Mouse (Mus musculus) adrenal gland, adult 10 weeks (tissue): ENCODE data around the gene Mrpl12. TPM values are rescaled to one million over a fixed set of nuclear protein-coding genes. Genes with fewer than 3 reads are reported as not detected.

Experiments used
- polyA plus RNA-seq: library from polyadenylated mRNA; stranded (reverse); fragments of 350-450 nt; fragmentation: Illumina TruSeq; extraction: RNeasy Lipid Tissue Mini Kit (QIAGEN cat#74804); gene quantifications from one replicate; pipeline ENCODE4 v1.2.3, GENCODE M21; 2014; ENCODE audit warnings: low read depth, low replicate concordance

Mrpl12 gene
- 2.4 TPM for polyA plus RNA-seq

GRCm38 (mm10) chr11:120484265-120484981 is at the start of gene Mrpl12:
Mrpl12 (plus strand) TSS chr11:120484613.

GRCm38 (mm10) chr11:120437152-120437856 is 47.1 kb upstream of the Mrpl12 start, which contains the start of gene Nploc4:
Nploc4 (minus strand) TSS chr11:120437708.

GRCm38 (mm10) chr11:120442344-120442743 is 42.1 kb upstream of the Mrpl12 start, which contains the start of gene Tspan10:
Tspan10 (plus strand) TSS chr11:120442644.

GRCm38 (mm10) chr11:120453306-120453705 is 31.1 kb upstream of the Mrpl12 start, which contains the start of gene Pde6g:
Pde6g (minus strand) TSS chr11:120453500.

GRCm38 (mm10) chr11:120457772-120458751 is 26.4 kb upstream of the Mrpl12 start, which contains the start of the genes Oxld1 and Ccdc137:
Oxld1 (minus strand) TSS chr11:120458068.
Ccdc137 (plus strand) TSS chr11:120458115.

GRCm38 (mm10) chr11:120467051-120467735 is 17.2 kb upstream of the Mrpl12 start, which contains the start of gene Arl16:
Arl16 (minus strand) TSS chr11:120467607.

GRCm38 (mm10) chr11:120491317-120492023 is 7.1 kb downstream of the Mrpl12 start, which contains the start of gene Slc25a10:
Slc25a10 (plus strand) TSS chr11:120491840.

GRCm38 (mm10) chr11:120530085-120530964 is 45.9 kb downstream of the Mrpl12 start, which contains the start of gene Gcgr:
Gcgr (plus strand) TSS chr11:120530699.

Other genes starting within 250 kb of the Mrpl12 start
- 383 TPM for gene Actg1, start 136.1 kb upstream of the Mrpl12 start, polyA plus RNA-seq
- not detected for gene Fscn2, start 123.1 kb upstream of the Mrpl12 start, polyA plus RNA-seq
- 0.29 TPM for gene Faap100, start 105.8 kb upstream of the Mrpl12 start, polyA plus RNA-seq
- gene Nploc4, start 46.9 kb upstream of the Mrpl12 start, polyA plus RNA-seq: 29.9 TPM
- gene Tspan10, start 42.0 kb upstream of the Mrpl12 start, polyA plus RNA-seq: not detected
- not detected for gene Pde6g, start 31.1 kb upstream of the Mrpl12 start, polyA plus RNA-seq
- gene Oxld1, start 26.5 kb upstream of the Mrpl12 start, polyA plus RNA-seq: 1.4 TPM
- gene Ccdc137, start 26.5 kb upstream of the Mrpl12 start, polyA plus RNA-seq: 13.4 TPM
- gene Arl16, start 17.0 kb upstream of the Mrpl12 start, polyA plus RNA-seq: 16.2 TPM
- gene Slc25a10, start 7.2 kb downstream of the Mrpl12 start, polyA plus RNA-seq: 2.2 TPM
- not detected for gene Gcgr, start 46.1 kb downstream of the Mrpl12 start, polyA plus RNA-seq
- 1.0 TPM for gene Mcrip1, start 65.1 kb downstream of the Mrpl12 start, polyA plus RNA-seq
- not detected for gene Ppp1r27, start 66.5 kb downstream of the Mrpl12 start, polyA plus RNA-seq
- 183 TPM for gene P4hb, start 88.6 kb downstream of the Mrpl12 start, polyA plus RNA-seq
- 32.9 TPM for gene Arhgdia, start 97.0 kb downstream of the Mrpl12 start, polyA plus RNA-seq
- gene Alyref, start 113.8 kb downstream of the Mrpl12 start, polyA plus RNA-seq: 20.8 TPM
- 10.3 TPM for gene Anapc11, start 113.8 kb downstream of the Mrpl12 start, polyA plus RNA-seq
- not detected for gene Npb, start 123.9 kb downstream of the Mrpl12 start, polyA plus RNA-seq
- gene Pcyt2, start 133.3 kb downstream of the Mrpl12 start, polyA plus RNA-seq: 14.4 TPM
- 7.9 TPM for gene Sirt7, start 140.6 kb downstream of the Mrpl12 start, polyA plus RNA-seq
- 17.5 TPM for gene Mafg, start 149.0 kb downstream of the Mrpl12 start, polyA plus RNA-seq
- 0.52 TPM for gene Pycr1, start 159.2 kb downstream of the Mrpl12 start, polyA plus RNA-seq
- gene Myadml2, start 163.5 kb downstream of the Mrpl12 start, polyA plus RNA-seq: not detected
- gene Notum, start 176.6 kb downstream of the Mrpl12 start, polyA plus RNA-seq: not detected
- gene Aspscr1, start 188.4 kb downstream of the Mrpl12 start, polyA plus RNA-seq: 2.4 TPM
- 1.7 TPM for gene Cenpx, start 229.1 kb downstream of the Mrpl12 start, polyA plus RNA-seq
- 0.47 TPM for gene Lrrc45, start 229.3 kb downstream of the Mrpl12 start, polyA plus RNA-seq
- not detected for gene Rac3, start 236.9 kb downstream of the Mrpl12 start, polyA plus RNA-seq
- gene Dcxr, start 242.7 kb downstream of the Mrpl12 start, polyA plus RNA-seq: not detected
- gene Cbr2, start 247.5 kb downstream of the Mrpl12 start, polyA plus RNA-seq: 1.2 TPM